Mouse (Mus musculus) heart, postnatal 14 days (tissue): ENCODE measurements at regions not wholly inside any gene's neighbourhood (a gene's known extent, or its start where the extent isn't known, plus 50 kb on each side); places are given as distances from the start of the nearest gene placed in this dataset.
A peak's percentile ranks its signal among the peaks of the same experiment; 100 is the strongest.

Source experiments
- DNase-seq, 2 experiments: peaks; one replicate each; pipeline ENCODE4 v3.0.0; 2021 to 2022
- intact Hi-C: fragments of 180-260 bp; cut with DNase I; formaldehyde crosslinking; loops from one replicate; pipeline ENCODE4 v1.15.1; 2025

- no peak for DNase-seq
- intact Hi-C loops: no loop called here
Measured at GRCm38 (mm10) chr15:57545141-57545540, 67.7 kb upstream of the Slc22a22 start.

GRCm38 (mm10) chr15:57543985-57544384, 66.6 kb upstream of the Slc22a22 start:
- intact Hi-C loops: no loop called here
- DNase-seq: peak in 1 of 2 experiments; percentile 7

GRCm38 (mm10) chr15:57542630-57543029, 65.2 kb upstream of the Slc22a22 start:
- intact Hi-C loops: no loop called here

GRCm38 (mm10) chr15:57535514-57535913, 58.1 kb upstream of the Slc22a22 start:
- intact Hi-C loops: no loop called here
- DNase-seq: no peak

More at GRCm38 (mm10) chr15:57542630-57543029, 65.2 kb upstream of the Slc22a22 start:
- peak in 1 of 2 experiments; percentile 5 for DNase-seq
